Mouse (Mus musculus): ENCODE measurements around the gene Haao. TPM values are rescaled to one million over a fixed set of nuclear protein-coding genes. Genes with fewer than 3 reads are reported as not detected.

The Haao gene
- polyA plus RNA-seq, 1 experiment from 2014 or later, result 0.91 TPM

DNA sequence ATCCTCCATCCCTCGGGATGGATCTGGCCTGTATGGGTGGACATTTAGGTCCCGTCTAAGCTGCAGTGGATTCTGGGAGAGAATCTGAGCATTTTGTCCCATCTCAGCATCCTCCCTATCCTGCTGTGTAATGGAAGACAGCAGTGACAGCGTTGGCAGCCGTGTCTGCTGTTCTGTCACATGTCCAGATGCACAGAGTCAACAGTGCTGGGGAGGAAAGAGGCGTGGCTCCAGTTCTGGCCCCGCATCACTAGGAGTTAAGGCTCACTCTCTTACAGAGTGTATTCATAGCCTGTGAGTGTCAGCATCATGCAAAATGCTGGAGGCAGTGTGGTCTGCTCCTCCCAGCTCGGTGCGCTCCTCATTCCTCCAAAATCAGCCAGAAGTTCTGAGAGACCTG lies 28.3 kb downstream of the Haao start:
- H3K9ac ChIP-seq (ENCODE audit: low read length), result no peak overlapping the region
- no peaks in the 10 kb centered on the region for H3K36me3 ChIP-seq (ENCODE audit: control insufficient read depth, insufficient read depth, low read length)
- WGBS, result 71% methylated on average over 8 of the region's 8 CpGs
- H3K9me3 ChIP-seq (ENCODE audit: control insufficient read depth, low read length), result no peaks in the 10 kb centered on the region
- H3K4me2 ChIP-seq (ENCODE audit: low read depth, severe bottlenecking), result no peak overlapping the region
- H3K27ac ChIP-seq (replicated peaks; ENCODE audit: low read depth, low read length), result no peak overlapping the region
- ATAC-seq (ENCODE audit: insufficient number of reproducible peaks, low FRiP score, low TSS enrichment, low read depth) (no peak), DNase-seq (ENCODE audit: low spot score) (no peak)
- H3K27me3 ChIP-seq (ENCODE audit: control insufficient read depth, insufficient read depth, low read length), result no peaks in the 10 kb centered on the region
- H3K4me1 ChIP-seq (ENCODE audit: control insufficient read depth, insufficient read depth, low read length), result no peaks in the 10 kb centered on the region
- no peak overlapping the region for H3K4me3 ChIP-seq (ENCODE audit: low read depth, low read length)

DNA sequence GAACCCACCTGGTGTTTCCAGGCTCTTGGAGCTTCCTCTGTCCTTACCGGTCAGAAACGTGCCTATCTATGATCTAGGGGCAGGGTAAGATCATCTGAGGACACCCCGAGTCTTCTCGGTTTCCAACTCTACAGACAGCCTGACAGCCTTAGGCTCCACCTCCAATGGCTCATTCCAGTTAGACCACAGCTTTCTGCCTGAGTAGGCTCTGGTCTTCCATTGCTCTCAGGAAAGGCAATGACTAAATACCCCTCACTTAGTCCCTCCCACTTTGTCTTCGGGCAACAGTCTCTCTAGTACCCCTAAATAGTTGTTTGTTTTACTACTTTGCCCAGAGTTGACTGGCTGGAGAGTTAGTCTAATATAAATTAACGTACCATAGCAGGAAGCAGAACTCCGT lies 30.8 kb downstream of the Haao start:
- whole genome bisulfite sequencing, result 86% methylated on average over 7 of the region's 7 CpGs
- DNase-seq (ENCODE audit: low spot score), result no peak
- Histone ChIP-seq H3K9ac (ENCODE audit: low read length) (no peak overlapping the region), H3K27ac (replicated peaks; ENCODE audit: low read depth, low read length) (no peak overlapping the region), H3K4me1 (ENCODE audit: control insufficient read depth, insufficient read depth, low read length) (no peaks in the 10 kb centered on the region), H3K27me3 (ENCODE audit: control insufficient read depth, insufficient read depth, low read length) (no peaks in the 10 kb centered on the region), H3K4me3 (ENCODE audit: low read depth, low read length) (no peak overlapping the region), H3K36me3 (ENCODE audit: control insufficient read depth, insufficient read depth, low read length) (no peaks in the 10 kb centered on the region), H3K9me3 (ENCODE audit: control insufficient read depth, low read length) (no peaks in the 10 kb centered on the region), H3K4me2 (ENCODE audit: low read depth, severe bottlenecking) (no peak overlapping the region)
- ATAC-seq (ENCODE audit: insufficient number of reproducible peaks, low FRiP score, low TSS enrichment, low read depth), result no peak

DNA sequence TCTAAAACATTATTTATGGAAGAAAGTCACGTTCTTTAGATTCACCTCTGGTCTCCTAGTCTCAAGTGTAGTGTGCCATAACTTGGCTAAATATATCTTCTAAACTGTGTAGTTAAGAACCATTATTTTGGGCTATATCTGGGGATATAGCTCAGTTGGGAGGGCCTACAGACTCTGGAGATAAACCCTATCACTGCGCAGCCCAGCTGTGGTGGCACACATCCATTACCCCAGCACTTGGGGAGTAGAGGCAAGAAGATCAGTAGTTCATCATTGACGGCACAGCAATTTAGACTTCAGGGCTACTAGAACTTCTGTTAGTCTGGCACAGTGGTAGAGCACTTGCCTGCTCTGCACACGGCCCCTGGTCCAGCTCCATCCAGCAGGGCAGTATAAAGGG lies 34.7 kb downstream of the Haao start:
- no peak for DNase-seq (ENCODE audit: low spot score)
- no peak overlapping the region for H3K4me2 ChIP-seq (ENCODE audit: low read depth, severe bottlenecking)
- no peak overlapping the region for H3K27ac ChIP-seq (replicated peaks; ENCODE audit: low read depth, low read length)
- no peak for ATAC-seq (ENCODE audit: insufficient number of reproducible peaks, low FRiP score, low TSS enrichment, low read depth)
- no peak overlapping the region for H3K4me3 ChIP-seq (ENCODE audit: low read depth, low read length)
- WGBS, result 91% methylated on average over 4 of the region's 4 CpGs
- H3K9ac ChIP-seq (ENCODE audit: low read length), result no peak overlapping the region
- H3K36me3 ChIP-seq (ENCODE audit: control insufficient read depth, insufficient read depth, low read length), result 0 out of 2 replicates have a peak, but pooled peaks cover 2% of the 10 kb centered on the region
- no peaks in the 10 kb centered on the region for H3K27me3 ChIP-seq (ENCODE audit: control insufficient read depth, insufficient read depth, low read length)
- H3K9me3 ChIP-seq (ENCODE audit: control insufficient read depth, low read length), result no peaks in the 10 kb centered on the region
- no peaks in the 10 kb centered on the region for H3K4me1 ChIP-seq (ENCODE audit: control insufficient read depth, insufficient read depth, low read length)

DNA sequence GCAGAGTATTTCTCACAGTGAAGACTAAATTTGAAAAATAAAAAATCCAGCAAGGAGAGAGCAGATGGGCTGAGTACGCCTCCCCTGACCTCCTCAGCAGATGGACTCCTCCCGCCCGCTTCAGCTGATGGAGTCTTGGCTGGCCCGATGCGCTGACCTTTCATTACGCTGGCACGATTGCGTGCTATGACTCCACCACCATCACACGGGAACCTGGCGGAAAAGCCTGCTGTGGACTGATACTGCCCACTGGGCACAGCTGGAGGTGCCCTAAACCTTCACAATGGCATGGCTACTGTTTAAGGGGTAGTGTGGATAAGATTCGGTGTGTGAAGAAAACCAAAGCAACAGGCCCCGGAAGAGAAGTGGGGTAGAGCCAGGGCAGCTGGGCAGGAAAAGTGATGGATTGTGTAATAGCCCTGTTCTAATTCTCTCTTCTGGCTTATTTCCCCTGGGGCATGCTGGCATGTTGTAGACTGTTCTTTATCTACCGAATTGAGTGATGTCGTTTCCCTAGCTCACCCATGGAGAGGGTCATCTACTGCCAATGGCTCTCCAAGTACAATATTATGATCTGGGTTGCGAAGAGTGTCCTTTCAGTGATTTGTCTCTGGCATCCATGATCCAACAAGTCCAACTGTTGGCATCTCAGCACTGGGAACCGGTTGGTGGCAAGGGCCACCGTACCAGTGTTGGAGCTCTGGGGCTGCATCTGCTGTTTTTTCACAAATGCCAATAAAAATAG lies 35.4 kb downstream of the Haao start:
- 95% methylated on average over 17 of the region's 17 CpGs for WGBS
- Histone ChIP-seq H3K27me3 (ENCODE audit: control insufficient read depth, insufficient read depth, low read length) (no peaks in the 10 kb centered on the region), H3K36me3 (ENCODE audit: control insufficient read depth, insufficient read depth, low read length) (0 out of 2 replicates have a peak, but pooled peaks cover 2% of the 10 kb centered on the region), H3K9me3 (ENCODE audit: control insufficient read depth, low read length) (no peaks in the 10 kb centered on the region), H3K27ac (replicated peaks; ENCODE audit: low read depth, low read length) (no peak overlapping the region), H3K4me1 (ENCODE audit: control insufficient read depth, insufficient read depth, low read length) (no peaks in the 10 kb centered on the region), H3K4me3 (ENCODE audit: low read depth, low read length) (no peak overlapping the region), H3K4me2 (ENCODE audit: low read depth, severe bottlenecking) (no peak overlapping the region), H3K9ac (ENCODE audit: low read length) (no peak overlapping the region)
- DNase-seq (ENCODE audit: low spot score), result no peak
- ATAC-seq (ENCODE audit: insufficient number of reproducible peaks, low FRiP score, low TSS enrichment, low read depth), result no peak

DNA sequence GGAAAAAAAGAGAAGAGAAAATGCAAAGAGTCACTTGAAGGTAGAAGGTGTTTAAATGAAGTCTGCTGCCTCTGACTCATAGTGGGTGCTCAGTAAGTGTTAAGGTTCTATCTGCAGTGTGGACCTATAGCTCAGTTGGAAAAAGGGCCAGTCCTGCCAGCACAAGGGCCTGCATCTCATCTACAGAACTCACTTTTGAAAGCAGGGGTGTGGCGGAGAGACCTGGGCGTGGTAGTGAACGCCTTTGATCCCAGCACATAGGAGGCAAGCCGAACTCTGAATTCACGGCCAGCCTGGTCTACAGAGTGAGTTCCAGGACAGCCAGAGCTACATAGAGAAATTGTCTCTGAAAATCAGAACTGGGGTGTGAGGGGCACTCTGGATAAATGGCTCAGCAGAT lies 37.5 kb downstream of the Haao start:
- Histone ChIP-seq H3K9ac (ENCODE audit: low read length) (no peak overlapping the region), H3K36me3 (ENCODE audit: control insufficient read depth, insufficient read depth, low read length) (0 out of 2 replicates have a peak, but pooled peaks cover 2% of the 10 kb centered on the region), H3K4me2 (ENCODE audit: low read depth, severe bottlenecking) (no peak overlapping the region), H3K9me3 (ENCODE audit: control insufficient read depth, low read length) (no peaks in the 10 kb centered on the region), H3K4me1 (ENCODE audit: control insufficient read depth, insufficient read depth, low read length) (no peaks in the 10 kb centered on the region), H3K27me3 (ENCODE audit: control insufficient read depth, insufficient read depth, low read length) (no peaks in the 10 kb centered on the region), H3K4me3 (ENCODE audit: low read depth, low read length) (no peak overlapping the region), H3K27ac (replicated peaks; ENCODE audit: low read depth, low read length) (no peak overlapping the region)
- 93% methylated on average over 5 of the region's 5 CpGs for WGBS
- no peak for DNase-seq (ENCODE audit: low spot score)
- ATAC-seq (ENCODE audit: insufficient number of reproducible peaks, low FRiP score, low TSS enrichment, low read depth), result no peak

DNA sequence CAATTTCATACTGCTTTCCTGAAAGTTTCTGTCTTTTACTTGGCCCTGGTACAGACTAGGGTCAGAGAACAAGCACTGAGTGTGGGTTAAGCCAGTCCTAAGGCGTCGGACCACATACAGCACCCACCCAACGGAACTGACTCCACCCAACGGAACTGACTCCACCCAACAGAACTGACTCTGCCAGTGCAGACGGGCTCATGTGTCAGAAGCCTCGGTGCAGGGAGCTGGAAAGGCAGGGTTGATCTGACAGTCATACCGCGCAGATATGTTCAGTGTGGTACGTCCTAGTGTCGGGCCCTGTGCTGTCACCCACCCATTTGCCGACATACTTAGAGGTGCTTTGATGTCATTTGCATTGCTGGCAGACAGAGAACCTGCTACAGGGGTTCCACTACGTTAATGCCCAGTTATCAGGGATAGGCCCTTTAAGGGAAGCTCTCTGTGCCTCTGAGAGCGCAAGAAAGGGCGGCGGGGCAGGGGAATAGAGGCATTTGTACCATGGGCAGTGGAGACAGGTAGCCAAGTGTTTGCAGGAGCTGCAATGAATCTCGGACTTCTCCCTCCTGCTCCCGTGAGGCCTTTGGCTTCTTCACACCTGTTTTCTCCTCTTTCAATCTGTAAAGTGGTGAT lies 38.5 kb downstream of the Haao start:
- Histone ChIP-seq H3K27me3 (ENCODE audit: control insufficient read depth, insufficient read depth, low read length) (no peaks in the 10 kb centered on the region), H3K9me3 (ENCODE audit: control insufficient read depth, low read length) (no peaks in the 10 kb centered on the region), H3K27ac (replicated peaks; ENCODE audit: low read depth, low read length) (no peak overlapping the region), H3K4me2 (ENCODE audit: low read depth, severe bottlenecking) (no peak overlapping the region), H3K4me3 (ENCODE audit: low read depth, low read length) (no peak overlapping the region), H3K9ac (ENCODE audit: low read length) (no peak overlapping the region), H3K36me3 (ENCODE audit: control insufficient read depth, insufficient read depth, low read length) (peaks cover 6% of the 10 kb centered on the region; the same call in 1 of the 2 replicates), H3K4me1 (ENCODE audit: control insufficient read depth, insufficient read depth, low read length) (no peaks in the 10 kb centered on the region)
- WGBS, result 88% methylated on average over 17 of the region's 17 CpGs
- no peak for ATAC-seq (ENCODE audit: insufficient number of reproducible peaks, low FRiP score, low TSS enrichment, low read depth)
- no peak for DNase-seq (ENCODE audit: low spot score)

DNA sequence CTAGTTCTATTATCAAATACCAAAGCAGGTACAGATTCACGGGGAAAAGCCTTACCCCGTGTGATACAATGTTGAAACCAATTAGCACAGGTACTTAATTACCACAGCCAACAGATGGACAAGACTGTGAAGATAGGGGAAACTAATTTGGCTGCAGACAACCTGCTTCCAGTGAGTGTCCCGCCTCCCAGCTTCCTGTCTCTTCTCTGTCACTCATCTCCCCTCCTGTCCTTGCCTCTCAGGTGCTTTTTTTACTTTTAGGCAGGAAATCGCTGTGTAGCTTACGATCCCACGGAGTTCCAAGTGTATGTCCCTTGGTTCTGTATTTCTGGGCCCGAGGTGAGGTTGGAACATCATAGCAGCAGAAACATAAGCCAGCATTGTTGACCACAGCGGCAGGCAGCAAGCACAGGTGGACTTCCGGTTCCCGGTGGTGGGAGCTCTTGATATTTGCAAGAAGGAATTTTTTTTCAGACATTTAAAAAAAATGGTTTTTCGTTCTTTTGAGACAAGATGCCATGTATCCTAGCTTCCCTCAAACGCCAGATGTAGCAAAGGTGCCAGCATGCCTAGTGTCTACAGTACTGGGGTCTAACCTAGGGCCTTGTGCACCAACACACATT lies 39.2 kb downstream of the Haao start:
- ATAC-seq (ENCODE audit: insufficient number of reproducible peaks, low FRiP score, low TSS enrichment, low read depth) (no peak), DNase-seq (ENCODE audit: low spot score) (no peak)
- Histone ChIP-seq H3K4me1 (ENCODE audit: control insufficient read depth, insufficient read depth, low read length) (no peaks in the 10 kb centered on the region), H3K27me3 (ENCODE audit: control insufficient read depth, insufficient read depth, low read length) (no peaks in the 10 kb centered on the region), H3K4me2 (ENCODE audit: low read depth, severe bottlenecking) (no peak overlapping the region), H3K9me3 (ENCODE audit: control insufficient read depth, low read length) (no peaks in the 10 kb centered on the region), H3K9ac (ENCODE audit: low read length) (no peak overlapping the region), H3K4me3 (ENCODE audit: low read depth, low read length) (no peak overlapping the region), H3K36me3 (ENCODE audit: control insufficient read depth, insufficient read depth, low read length) (peaks cover 6% of the 10 kb centered on the region; the same call in 1 of the 2 replicates), H3K27ac (replicated peaks; ENCODE audit: low read depth, low read length) (no peak overlapping the region)
- WGBS, result 88% methylated on average over 12 of the region's 12 CpGs

DNA sequence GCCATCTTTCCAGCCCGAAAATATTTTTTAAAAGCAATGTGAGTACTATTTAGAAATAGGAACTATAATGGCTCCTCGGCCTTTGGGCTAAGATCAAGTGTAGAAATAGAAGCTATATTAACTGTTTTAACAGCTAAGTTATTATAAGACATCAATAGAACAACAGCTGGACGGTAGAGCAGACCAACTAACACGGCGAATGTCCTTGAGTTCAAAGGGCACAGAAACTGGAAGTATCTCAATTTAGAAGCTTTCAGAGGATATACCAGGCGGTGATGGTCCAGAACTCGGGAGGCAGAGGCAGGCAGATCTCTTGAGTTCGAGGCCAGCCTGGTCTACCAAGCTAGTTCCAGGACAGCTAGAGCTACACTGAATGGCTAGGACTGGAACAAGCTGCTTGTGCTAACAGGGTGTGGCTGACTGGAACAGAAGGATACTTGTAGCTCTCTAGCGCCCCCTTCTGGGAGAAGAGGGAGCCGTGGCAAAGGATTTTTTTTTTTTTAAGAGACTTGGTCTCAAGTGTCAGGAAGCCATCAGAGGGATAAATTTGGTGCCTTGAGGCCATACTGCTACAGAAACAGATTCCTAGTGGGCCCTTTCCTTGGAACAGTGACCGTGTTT lies 39.9 kb downstream of the Haao start:
- H3K27ac ChIP-seq (replicated peaks; ENCODE audit: low read depth, low read length), result no peak overlapping the region
- no peaks in the 10 kb centered on the region for H3K4me1 ChIP-seq (ENCODE audit: control insufficient read depth, insufficient read depth, low read length)
- no peaks in the 10 kb centered on the region for H3K27me3 ChIP-seq (ENCODE audit: control insufficient read depth, insufficient read depth, low read length)
- H3K4me3 ChIP-seq (ENCODE audit: low read depth, low read length), result no peak overlapping the region
- peak; percentile 75 for DNase-seq (ENCODE audit: low spot score)
- H3K9ac ChIP-seq (ENCODE audit: low read length), result no peak overlapping the region
- H3K9me3 ChIP-seq (ENCODE audit: control insufficient read depth, low read length), result no peaks in the 10 kb centered on the region
- H3K4me2 ChIP-seq (ENCODE audit: low read depth, severe bottlenecking), result no peak overlapping the region
- WGBS, result 74% methylated on average over 11 of the region's 11 CpGs
- H3K36me3 ChIP-seq (ENCODE audit: control insufficient read depth, insufficient read depth, low read length), result peaks cover 6% of the 10 kb centered on the region; the same call in 1 of the 2 replicates
- ATAC-seq (ENCODE audit: insufficient number of reproducible peaks, low FRiP score, low TSS enrichment, low read depth), result no peak
